Mouse (Mus musculus): ENCODE measurements around the gene Sik1. TPM values are rescaled to one million over a fixed set of nuclear protein-coding genes. Genes with fewer than 3 reads are reported as not detected.
A peak's percentile ranks its signal among the peaks of the same experiment; 100 is the strongest.
"Not testable (repeated sequence)": the region's sequence is repeated elsewhere in the genome, so short reads cannot be mapped to it uniquely, and the experiment has no call there.

The Sik1 gene
- 10 to 100 TPM; 17.2 to 19.6 TPM for total RNA-seq (2021)
- long read RNA-seq, experiment 1, partial matches to known transcripts: 1 of 1 reads
- long read RNA-seq, experiment 1, other reads (novel, unspliced or antisense): 0 of 1 reads
- long read RNA-seq, experiment 2, partial matches to known transcripts: 1 of 1 reads
- long read RNA-seq, experiment 2, other reads (novel, unspliced or antisense): 0 of 1 reads

DNA sequence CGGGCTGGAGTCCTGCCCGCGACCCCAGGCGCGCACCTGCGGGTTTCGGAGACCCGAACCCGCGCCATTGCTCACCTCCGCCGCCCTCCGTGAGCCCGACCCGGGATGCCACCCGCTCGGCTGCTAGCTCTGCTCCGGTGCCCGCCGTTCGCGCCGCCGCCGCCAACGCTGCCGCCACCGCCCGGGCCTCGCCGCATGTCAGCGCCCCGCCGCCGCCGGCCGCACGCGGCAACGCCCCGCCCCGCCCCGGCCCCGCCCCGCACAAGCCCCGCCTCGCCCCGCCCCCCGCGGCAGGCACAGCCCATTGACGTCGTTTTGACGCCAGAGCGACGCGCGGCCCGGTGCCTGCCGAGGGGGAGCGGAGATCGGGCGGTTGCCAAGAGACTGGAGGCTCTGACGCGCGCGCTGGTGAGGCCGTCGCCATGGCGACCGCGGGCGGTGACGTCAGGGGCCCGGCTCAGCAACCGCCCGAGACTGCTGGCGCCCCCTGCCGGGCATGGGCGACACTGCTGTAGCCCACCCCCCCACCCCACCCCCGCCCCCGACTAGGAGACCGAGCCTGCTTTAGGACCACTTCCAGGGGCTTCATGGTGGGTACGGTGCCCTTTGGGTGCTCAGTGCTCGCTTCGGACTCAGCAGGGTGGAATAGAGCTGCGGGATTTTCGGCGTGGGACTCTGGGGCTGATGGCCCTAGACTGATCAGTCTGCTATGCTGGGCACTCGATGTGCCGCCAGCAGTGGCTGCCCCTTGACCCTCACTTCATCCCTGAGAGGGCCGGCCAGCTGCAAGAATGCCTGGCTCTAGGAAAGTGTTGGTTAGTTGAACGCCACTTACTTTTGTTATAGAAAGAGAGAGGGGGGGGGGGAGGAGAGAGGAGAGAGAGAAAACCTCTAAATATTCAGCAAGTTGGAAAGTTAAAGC is at the start of gene Sik1:
TSS of gene Sik1 (minus strand) at position 208 of the 922 bp plus-strand sequence.
- DNase-seq: peak; percentile 97

DNA sequence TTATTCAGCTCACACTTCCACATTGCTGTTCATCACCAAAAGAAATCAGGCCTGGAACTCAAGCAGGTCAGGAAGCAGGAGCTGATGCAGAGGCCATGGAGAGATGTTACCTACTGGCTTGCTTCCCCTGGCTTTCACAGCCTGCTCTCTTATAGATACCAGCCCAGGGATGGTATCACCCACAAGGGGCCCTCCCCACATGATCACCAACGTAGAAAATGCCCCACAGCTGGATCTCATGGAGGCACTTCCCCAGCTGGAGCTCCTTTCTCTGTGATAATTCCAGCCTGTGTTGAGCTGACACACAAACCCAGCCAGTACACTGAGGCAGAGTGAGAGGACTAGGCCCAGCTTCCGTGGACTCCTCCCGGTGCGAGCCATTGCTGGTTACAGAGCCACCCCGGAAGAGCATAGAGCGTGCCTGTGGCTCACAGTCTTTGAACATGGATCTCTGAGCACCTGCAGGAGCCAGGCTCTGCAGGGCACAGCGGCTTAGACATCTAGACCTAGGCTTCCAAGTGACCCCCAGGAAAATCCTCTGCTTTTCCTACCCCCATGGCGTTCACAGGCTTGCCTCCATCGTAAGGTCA is 49.7 kb upstream of the Sik1 start:
- DNase-seq: no peak

DNA sequence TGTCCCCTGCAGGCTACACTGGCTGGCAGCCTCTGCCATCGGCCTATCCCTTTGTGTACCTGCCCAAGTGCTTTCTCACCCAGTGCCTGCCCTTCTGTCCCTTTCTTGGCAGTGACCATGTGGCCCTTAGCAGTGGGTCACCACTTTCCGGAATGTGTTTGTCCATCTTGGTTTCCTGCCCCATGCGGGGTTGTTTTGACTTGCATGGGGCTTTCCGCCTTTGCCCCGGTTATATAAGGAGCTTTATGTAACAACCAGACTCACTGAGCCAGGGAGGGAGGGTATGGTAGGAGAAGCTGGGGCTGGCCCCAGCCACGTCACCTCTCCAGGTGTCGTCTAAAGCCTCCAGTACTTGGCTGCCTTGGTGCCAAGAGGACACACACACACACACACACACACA is 48.4 kb upstream of the Sik1 start:
- DNase-seq: peak; percentile 7

DNA sequence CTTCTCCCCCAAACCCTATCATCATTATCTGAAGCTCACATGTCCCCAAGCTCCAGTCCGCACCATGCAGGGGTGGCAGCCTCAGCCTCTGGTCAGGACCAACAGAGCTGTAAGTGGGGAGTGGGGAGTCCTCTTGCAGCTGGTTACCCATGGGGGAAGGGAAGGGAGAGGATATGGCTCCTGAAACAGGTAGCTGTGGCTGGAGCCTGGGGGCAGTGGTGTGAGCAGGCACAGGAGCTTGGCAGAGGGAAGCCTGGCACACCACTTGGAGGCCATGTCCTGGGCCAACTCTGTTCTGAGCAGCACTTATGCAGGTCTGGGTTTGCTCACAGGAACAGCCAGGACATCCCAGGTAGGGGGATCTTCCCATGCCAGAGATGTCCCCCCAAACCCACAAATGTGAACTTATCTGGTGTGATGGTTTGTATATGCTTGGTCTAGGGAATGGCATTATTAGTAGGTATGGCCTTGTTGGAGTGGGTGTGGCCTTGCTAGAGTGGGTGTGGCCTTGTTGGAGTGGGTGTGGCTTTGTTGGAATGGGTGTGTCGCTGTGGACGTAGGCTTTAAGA is 47.1 kb upstream of the Sik1 start:
- DNase-seq: peak; percentile 5

DNA sequence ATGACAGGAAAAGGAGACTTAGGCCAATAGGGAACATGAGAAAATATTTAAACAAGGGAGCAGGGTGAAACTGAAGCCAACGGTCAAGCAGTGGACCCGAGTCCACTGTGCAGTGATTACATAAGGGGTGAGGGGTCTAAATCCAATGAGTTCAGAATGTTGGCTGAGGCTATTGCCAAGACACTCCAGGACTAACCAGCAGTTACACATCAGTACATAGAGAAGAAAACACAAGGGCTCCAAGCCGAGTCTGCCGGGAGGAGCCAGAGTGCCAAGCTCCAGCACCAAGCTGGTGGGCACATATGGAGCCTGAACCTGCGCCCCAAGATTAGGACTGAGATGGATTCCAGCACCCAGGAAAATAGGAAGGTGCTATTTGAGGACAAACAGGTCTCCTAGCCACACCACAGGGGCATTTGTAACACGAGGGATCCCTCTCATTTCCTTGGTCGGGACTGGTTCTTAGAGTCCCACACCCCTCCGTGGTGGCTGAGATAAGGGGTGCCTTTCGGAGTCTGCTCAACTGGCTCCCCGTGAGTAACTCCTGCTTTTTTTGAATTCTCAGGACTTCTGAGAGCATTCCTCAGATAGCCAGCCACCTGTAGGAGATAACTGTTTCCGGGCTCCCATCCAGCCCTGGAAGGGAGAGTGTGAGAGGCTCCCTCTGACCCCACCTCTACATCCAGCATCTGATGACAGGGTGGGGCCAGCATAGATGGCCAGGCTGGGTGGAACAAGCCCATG is 46.0 kb upstream of the Sik1 start:
- peak; percentile 15 for DNase-seq

DNA sequence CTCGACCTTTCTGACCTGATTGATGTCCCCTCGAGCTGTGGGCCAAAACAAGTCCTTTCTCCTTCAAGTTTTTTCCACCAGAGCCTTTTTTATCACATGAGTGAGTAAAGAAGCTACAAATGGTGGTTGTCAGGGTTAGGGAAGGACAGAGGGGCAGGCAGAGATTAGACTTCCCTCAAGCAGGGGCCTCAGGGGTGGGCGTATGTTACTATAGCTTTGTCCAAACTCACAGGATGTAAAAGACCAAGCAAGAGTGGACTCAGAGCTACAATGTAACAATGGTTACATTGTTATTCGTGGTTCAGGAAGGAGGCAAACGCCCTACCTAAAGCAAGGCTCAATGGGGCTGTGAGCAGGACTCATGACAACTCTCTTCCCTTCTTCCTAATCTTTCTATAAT is 43.3 kb upstream of the Sik1 start:
- DNase-seq: no peak

DNA sequence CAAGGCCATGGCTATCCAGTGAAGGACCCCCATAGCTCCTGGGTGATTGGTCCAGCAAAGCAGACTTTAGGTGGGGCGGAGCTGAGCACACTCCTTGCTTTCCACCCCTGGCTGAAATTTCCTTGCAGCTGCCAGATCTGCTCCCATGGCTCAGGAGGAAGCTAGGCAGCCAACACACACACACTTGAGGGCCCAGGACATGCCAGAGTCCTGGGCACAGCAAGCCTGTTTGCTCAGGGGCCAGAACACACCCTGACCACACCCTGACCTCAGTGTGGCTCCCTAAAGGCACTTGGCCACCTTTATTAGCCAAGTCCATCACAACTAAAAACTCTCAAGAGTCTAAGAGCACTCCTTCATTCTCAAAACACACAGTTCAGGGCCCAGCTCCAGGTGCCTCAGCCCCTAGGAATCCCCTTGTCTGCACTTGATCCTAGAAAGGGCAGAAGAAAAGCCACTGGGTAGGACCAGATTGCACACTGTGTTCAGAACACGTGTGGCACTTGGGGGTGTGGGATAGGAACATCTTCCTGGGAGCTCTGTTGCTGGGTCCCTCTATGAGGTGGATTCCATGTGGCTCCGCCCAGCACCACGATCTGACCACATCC is 41.7 kb upstream of the Sik1 start:
- DNase-seq: peak; percentile 66

DNA sequence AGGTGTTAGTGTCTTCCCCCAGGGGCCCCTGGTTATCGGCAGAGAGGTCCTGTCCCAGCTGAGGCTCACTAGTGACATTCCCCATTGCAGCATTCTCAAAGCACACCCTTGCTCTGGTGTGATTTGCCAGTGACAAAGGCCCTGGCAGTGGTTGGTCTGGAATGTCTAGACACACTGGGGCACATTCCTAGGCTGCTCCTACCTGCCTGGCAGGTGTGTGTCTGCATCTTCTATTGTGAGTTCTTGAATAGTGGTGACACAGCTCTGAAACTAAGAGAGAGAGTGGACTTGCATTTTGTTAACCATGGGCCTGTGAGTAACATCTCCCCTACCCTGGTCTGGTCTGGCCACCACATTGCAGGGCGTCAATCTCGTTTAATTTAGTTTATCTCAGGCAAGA is 41.1 kb upstream of the Sik1 start:
- no peak for DNase-seq

DNA sequence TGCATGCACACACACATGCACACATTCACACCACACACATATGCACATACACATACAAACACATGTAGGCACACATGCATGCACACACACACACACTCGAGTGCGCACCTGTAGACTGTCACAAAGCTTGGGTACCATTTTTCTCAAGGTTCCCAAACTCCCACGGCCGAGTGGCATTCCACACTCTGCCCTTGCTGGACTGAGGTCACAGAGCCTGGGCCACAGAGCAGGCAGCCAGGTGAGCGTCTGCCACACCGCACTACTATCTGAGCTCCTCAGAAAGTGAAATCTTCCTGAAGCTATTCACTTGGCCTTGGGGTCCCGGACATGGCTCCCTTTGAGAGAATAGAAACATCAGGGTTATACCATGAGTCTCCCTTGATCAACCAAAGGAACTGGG is 40.7 kb upstream of the Sik1 start:
- no peak for DNase-seq

DNA sequence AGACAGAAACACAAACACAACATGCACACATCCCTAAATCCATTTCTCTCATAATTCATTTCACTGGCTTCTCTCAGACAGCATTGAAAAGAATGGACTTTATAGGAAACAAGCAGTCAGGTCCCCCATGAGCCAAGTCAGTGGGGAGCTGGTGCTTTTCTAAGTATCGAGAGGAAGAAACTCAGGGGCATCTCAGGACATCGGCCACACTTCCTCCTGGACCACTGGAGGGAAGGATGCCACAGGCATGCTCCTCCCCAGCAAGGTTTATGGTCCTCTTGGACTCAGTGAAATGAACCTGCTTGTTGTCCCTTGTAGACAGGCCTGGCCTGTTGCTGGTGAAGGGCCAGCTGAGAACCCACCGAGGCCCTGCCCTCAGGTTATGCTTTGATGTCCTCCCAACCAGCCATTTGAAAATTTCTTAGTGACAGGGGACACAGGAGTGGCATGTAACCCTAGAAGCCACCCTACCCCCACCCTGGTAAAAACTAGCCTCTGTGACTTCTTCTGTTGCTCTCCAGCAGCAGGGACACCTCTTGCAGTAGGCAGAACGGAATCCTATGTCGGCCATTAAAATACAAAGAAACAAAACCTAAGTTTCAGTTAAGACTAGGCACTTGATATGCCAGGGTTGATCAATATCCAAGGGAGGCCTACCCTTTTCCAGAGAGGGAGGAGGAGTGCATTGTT is 37.9 kb upstream of the Sik1 start:
- DNase-seq: peak; percentile 6

DNA sequence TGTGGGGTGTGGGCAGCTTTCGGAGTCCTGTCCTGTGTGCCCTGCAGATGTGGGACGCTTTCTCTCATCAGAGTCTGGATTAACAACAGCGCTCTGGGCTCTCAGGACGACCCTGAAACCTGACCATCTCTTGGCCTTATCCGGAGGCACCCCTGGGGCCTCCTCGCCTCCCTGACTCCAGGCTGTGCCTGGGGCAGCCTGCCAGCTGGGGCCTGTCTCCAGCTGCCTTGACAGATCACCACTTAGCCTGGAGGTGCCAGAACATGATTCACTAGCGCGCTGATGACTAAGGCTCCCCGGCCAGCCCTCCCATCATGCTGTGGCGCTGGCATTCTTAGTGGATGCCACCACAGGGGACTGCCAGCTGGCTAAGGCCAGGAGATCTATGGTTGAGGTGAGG is 37.1 kb upstream of the Sik1 start:
- DNase-seq: peak; percentile 94

DNA sequence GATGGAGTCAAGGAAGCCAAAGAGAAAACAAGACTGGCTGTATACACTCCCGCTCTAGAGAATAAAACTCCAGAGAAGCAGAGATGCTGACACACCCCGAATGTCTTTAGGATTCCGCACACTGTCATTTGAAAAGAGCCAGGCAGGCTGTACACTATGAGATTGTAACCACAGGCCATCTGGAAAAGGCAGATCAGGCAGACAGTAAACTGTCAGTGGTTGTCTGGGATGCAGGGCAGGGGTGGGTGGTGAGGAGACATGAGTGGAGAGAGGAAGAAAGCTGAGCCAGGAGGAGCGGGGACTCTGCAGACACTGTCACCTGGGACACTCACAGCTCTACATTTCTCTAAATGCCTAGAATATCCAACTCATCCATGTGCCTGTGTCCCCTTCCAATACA is 36.3 kb upstream of the Sik1 start:
- DNase-seq: no peak

DNA sequence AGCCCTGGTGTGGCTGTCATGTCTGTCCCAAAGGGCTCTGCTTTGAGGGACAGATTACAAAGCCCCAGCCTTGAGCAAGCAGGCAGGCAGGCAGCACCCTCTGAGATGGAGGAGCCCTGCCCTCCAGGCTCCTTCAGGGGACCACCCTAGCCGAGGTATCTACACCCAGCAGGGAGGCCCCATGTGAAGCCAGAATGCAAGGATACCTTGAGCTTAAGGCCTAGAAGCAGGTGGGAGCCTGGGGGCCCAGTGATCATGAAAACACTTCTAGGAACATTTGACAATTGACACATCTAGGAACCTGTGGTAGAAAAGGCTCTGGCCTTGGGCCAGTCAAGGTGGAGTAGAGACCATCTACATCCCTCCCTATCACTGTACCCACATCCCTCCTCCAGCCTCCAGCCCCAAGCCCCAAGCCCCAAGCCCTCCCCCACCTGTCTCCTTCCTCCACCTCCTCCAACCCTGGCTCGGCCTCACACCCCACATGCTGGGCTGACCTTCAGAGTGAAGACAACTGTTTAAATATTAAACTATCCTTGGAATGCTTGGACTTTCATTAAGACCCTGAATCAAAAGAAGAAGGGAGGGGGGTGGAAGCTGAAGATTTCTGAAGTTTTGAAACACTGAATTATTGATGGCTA is 34.8 kb upstream of the Sik1 start:
- no peak for DNase-seq

DNA sequence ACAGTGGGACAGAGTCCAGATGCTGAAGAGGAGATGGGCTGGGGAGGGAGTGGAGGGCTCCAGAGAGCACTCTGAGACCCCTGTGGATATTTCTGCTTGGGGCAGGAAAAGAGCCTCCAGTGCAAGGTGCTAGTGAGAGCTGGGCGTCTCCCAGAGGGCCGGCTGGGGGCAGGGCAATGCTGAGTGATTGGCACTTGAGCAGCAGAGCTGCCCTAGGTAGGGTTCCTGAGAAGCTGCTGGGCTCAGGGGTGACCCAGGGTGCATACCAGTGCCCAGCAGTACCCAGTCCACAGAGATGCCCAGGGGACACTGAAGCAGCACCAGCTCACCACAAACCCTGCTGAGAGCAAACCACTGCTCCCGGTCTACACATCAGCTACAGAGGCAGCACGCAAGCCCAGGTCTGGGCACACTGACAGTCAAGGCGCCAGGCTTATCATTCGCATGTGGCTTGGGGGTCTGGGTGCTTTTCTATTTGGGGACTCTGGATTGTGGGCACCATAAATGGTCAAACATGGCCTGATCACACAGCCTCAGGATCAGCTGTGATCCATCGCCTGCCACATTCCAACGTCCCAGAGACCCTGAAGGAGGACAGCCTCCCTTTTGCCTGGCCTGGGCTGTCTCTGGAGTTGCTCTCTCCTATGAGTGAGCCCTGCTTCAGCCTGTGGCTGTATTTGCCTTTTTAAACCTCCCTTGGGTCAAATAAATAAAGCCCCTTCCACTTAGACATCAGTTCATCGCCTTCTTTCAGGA is 34.0 kb upstream of the Sik1 start:
- DNase-seq: no peak

DNA sequence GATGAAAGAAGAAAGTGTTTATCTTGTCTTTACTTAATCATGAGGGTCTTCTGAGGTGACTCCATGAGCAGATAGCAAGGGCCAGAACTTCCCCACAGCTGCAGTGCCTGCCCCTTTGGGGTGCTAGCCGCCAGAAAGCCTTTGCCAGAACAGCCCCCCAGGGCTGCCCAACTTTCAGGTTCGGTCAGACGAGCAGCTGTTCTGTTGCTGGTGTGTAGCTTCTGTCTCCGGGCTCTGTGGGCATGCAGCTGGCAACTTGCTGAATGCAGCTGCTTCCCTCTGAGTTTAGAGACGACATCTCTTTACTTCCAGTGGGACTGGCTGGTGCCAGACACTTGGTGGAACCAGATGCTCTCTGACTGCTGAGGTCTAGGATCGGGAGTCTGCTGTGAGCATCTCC is 32.9 kb upstream of the Sik1 start:
- no peak for DNase-seq

DNA sequence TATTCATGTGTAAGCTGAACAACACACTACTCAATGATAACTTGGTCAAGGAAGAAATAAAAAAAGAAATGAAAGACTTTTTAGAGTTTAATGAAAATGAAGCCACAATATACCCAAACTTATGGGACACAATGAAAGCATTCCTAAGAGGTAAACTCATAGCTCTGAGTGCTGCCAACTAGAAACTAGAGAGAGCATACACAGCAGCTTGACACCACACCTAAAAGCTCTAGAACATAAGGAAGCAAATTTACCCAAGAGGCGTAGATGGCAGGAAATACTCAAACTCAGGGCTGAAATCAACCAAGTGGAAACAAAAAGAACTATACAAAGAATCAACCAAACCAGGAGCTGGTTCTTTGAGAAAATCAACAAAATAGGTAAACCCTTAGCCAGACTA is 29.1 kb upstream of the Sik1 start:
- not testable (repeated sequence) for DNase-seq

DNA sequence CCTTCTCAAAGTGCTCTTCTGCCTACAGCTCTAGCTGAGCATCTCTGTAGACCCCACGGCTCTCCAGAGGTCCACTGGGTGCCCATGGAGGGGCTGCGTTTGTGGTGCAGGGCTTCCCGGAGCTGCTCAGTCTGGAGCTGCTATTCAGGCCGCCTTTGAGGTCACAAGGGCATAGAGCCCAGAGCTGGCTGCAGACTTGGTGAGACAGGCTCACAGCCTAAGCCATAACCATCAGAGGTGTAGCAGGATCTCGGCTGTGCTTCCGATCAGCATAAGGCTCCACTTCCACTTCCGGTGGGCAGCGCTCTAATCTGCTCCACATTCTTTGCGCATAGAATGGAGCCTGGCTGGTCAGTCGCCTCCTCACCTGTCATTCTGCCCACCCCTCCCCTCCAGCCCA is 23.8 kb upstream of the Sik1 start:
- no peak for DNase-seq

DNA sequence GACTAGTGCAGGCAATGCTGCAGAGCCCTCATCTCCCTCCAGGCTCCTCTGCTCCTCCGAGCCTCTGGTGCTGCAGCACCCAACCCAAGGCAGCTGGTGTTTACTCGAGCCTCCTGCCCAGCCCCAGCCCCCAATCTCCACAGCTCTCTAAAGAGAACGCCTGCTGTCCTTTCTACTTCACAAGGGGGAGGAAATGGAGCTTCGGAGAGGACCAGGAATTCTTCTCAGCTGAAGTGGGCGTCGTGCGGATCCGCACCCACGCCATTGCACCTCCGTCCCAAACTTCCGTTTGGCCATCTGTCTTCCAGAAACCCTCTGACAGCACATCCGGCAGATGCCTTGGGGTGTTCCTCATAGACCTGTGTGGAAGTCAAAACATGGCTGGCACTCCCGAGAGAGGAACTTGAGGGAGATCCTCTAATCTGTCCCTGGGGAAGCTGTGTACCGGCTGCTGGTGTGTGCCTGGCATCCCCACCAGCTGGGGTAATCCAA is 22.1 kb upstream of the Sik1 start:
- no peak for DNase-seq

DNA sequence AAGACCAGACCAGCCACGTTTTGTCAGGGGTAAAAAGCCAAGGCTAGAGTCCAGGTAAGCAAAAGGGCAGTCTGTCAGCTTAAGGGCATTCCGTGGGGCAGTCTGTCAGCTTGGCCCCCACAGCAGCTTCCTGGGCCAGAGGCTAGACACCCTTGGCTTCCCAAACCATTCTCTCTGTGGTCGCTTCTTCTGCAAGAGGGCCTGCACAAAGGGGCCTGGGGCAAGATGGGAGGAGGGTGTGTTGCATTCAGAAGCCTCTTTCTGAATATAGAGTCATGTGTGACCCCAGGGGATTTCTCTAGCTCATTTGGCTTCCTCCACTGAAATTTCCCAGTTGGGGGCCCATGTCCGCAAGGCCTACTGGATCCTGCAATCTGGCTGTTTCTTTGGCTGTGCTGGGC is 21.6 kb upstream of the Sik1 start:
- DNase-seq: peak; percentile 6

DNA sequence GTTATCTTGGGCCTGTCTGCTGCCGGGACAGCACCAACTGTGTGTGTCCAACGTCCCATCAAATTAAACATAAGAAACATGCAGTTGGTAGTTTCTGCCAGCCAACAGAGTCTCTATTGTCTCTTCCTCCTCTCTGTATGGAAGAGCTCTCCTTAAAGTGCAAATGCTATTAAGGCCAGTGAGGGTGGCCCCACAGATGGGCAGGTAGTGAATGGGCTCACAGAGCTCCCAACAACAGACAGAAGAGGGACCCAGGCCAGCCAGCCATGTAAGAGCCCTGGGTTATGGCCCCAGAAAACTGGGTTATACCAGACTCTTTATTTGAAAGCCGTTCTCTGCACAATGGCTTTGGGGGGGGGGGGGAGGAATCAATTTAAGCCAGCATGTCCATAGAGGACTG is 21.2 kb upstream of the Sik1 start:
- no peak for DNase-seq
